Mouse (Mus musculus) megakaryocyte, embryonic 14.5 days (primary cell): ENCODE measurements around the gene Ntrk3. TPM values are rescaled to one million over a fixed set of nuclear protein-coding genes. Genes with fewer than 3 reads are reported as not detected.

Source experiments
- H3K27me3 ChIP-seq: replicated peaks from 2 replicates; pipeline ENCODE3; 2012; ENCODE audit warnings: inconsistent platforms
- H3K36me3 ChIP-seq: replicated peaks from 2 replicates; pipeline ENCODE3; 2012; ENCODE audit warnings: low read length, inconsistent platforms, mixed read lengths
- H3K4me1 ChIP-seq: 2 replicates; pipeline ENCODE4 v1.6.1; 2012; ENCODE audit warnings: inconsistent platforms
- H3K4me3 ChIP-seq: replicated peaks from 2 replicates; pipeline ENCODE3; 2012; ENCODE audit warnings: moderate library complexity, mild to moderate bottlenecking, inconsistent platforms
- H3K9me3 ChIP-seq: 2 replicates; pipeline ENCODE4 v1.6.1; 2012; ENCODE audit warnings: inconsistent platforms
- FLI1 ChIP-seq: IDR thresholded peaks from 2 replicates; pipeline ENCODE4 v1.6.1; 2012; ENCODE audit warnings: low read length, inconsistent platforms, mixed read lengths
- GATA1 ChIP-seq: IDR thresholded peaks from 3 replicates; pipeline ENCODE4 v1.6.1; 2012; ENCODE audit warnings: mixed read lengths, low read length, inconsistent platforms, borderline replicate concordance
- polyA plus RNA-seq: library from polyadenylated mRNA; stranded (reverse); fragments of >175 nt; gene quantifications from 2 replicates; pipeline ENCODE4 v1.2.3, GENCODE M21; 2012; ENCODE audit warnings: low replicate concordance; ENCODE audit not compliant: insufficient read depth

Gene Ntrk3
- polyA plus RNA-seq, 1 experiment, result not detected

DNA sequence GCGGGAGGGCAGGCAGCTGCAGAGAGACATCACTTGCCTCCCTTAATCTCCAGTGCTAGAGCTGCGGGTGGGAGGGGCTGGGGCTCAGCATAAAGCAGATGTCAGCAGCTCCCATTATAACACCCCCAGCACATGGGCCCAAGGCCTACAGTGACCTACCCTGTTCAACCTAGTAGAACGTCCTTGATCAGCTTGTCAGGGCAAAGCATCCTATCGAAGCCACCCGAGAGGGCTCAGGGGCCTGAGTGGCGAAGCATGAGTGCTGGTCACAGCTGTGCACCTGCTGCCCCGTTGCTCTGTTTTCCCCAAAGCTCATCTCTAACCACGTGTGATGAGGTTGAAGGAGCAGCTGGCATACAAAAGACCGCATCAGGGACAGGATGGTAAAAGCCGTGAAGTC, 191.3 kb downstream of the Ntrk3 start:
- peaks cover 11% of the 10 kb centered on the region for H3K9me3 ChIP-seq
- H3K36me3 ChIP-seq, result no peaks in the 10 kb centered on the region
- H3K4me3 ChIP-seq, result no peak overlapping the region
- no peaks in the 10 kb centered on the region for H3K4me1 ChIP-seq
- TF ChIP-seq FLI1 (no peak), GATA1 (no peak)
- H3K27me3 ChIP-seq, result no peaks in the 10 kb centered on the region

GRCm38 (mm10) chr7:78542468-78542867, 195.3 kb downstream of the Ntrk3 start:
- Histone ChIP-seq H3K9me3 (peaks cover 9% of the 10 kb centered on the region), H3K4me1 (no peaks in the 10 kb centered on the region), H3K4me3 (no peak overlapping the region), H3K36me3 (no peaks in the 10 kb centered on the region), H3K27me3 (no peaks in the 10 kb centered on the region)
- TF ChIP-seq FLI1 (no peak), GATA1 (no peak)

DNA sequence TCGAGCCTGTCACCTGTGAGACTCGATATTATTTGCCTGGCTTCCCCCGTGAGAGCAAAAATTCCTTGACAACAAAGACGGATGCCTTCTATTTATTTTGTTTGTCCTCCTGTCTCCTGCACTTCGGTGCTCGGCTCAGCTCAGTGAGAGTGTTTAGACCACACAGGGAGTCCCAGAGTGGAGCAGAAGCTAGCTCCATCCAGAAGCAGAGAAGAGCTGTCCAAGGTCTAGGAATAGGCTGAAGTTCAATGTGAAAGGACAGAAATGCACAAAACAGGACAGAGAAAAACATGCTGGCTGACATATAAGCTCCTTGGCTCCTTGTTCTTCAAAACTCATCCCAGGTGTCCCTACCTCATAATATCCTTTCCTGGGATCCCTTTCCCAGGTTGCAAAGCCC, 207.5 kb downstream of the Ntrk3 start:
- TF ChIP-seq FLI1, result no peak
- no peak for TF ChIP-seq GATA1
- H3K36me3 ChIP-seq, result no peaks in the 10 kb centered on the region
- H3K4me3 ChIP-seq, result no peak overlapping the region
- H3K4me1 ChIP-seq, result no peaks in the 10 kb centered on the region
- no peaks in the 10 kb centered on the region for H3K9me3 ChIP-seq
- no peaks in the 10 kb centered on the region for H3K27me3 ChIP-seq

- TF ChIP-seq GATA1 (no peak), FLI1 (no peak)
- no peaks in the 10 kb centered on the region for H3K27me3 ChIP-seq
Observed at GRCm38 (mm10) chr7:78528008-78528407, 209.8 kb downstream of the Ntrk3 start.

GRCm38 (mm10) chr7:78527564-78527963, 210.2 kb downstream of the Ntrk3 start:
- H3K9me3 ChIP-seq, result no peaks in the 10 kb centered on the region
- no peak for TF ChIP-seq GATA1
- TF ChIP-seq FLI1, result no peak
- H3K4me1 ChIP-seq, result no peaks in the 10 kb centered on the region
- no peak overlapping the region for H3K4me3 ChIP-seq
- H3K27me3 ChIP-seq, result no peaks in the 10 kb centered on the region
- no peaks in the 10 kb centered on the region for H3K36me3 ChIP-seq

More at GRCm38 (mm10) chr7:78528008-78528407, 209.8 kb downstream of the Ntrk3 start:
- Histone ChIP-seq H3K9me3 (no peaks in the 10 kb centered on the region), H3K4me1 (no peaks in the 10 kb centered on the region), H3K36me3 (no peaks in the 10 kb centered on the region), H3K4me3 (no peak overlapping the region)

- no peak for TF ChIP-seq FLI1
- TF ChIP-seq GATA1, result no peak
- Histone ChIP-seq H3K4me3 (no peak overlapping the region), H3K4me1 (no peaks in the 10 kb centered on the region), H3K36me3 (no peaks in the 10 kb centered on the region), H3K9me3 (peaks cover 10% of the 10 kb centered on the region), H3K27me3 (no peaks in the 10 kb centered on the region)
Observed at GRCm38 (mm10) chr7:78520243-78520927, 217.4 kb downstream of the Ntrk3 start.

- Histone ChIP-seq H3K9me3 (peaks cover 10% of the 10 kb centered on the region), H3K27me3 (no peaks in the 10 kb centered on the region), H3K36me3 (no peaks in the 10 kb centered on the region), H3K4me3 (no peak overlapping the region), H3K4me1 (no peaks in the 10 kb centered on the region)
- TF ChIP-seq FLI1 (no peak), GATA1 (no peak)
Observed at GRCm38 (mm10) chr7:78519689-78520088, 218.1 kb downstream of the Ntrk3 start.

DNA sequence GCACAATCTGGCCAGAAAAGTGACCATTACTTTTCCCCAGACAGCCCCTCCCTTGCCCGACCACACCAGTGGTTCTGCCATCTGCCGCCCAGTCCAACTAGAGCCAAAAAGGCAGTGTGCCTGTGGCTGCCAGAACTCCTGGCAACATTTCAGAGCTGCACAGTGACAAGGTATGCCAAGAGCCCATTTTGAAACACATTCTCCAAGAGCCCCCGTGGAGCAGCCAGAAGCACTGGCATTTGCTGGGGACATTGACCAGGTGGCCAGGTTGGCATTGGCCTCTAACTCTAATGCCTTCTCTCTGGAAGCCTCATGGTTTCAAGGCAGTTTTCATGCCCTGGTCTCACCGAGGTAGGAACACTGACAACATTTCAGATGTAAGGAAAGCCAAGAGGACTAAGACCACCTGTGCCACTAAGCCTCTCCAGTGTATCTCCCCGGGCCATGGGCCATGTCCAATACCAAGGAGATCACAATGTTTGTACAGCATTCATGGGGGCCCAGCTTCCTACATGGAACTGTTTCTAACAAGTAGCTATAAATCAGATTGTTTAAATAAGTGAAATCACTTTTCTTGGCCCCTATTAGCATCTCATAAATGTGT, 218.9 kb downstream of the Ntrk3 start:
- Histone ChIP-seq H3K4me3 (no peak overlapping the region), H3K9me3 (peaks cover 10% of the 10 kb centered on the region), H3K27me3 (no peaks in the 10 kb centered on the region), H3K4me1 (no peaks in the 10 kb centered on the region), H3K36me3 (no peaks in the 10 kb centered on the region)
- TF ChIP-seq FLI1, result no peak
- TF ChIP-seq GATA1, result no peak

- H3K36me3 ChIP-seq, result no peaks in the 10 kb centered on the region
- no peaks in the 10 kb centered on the region for H3K27me3 ChIP-seq
- H3K9me3 ChIP-seq, result peaks cover 10% of the 10 kb centered on the region
- no peak for TF ChIP-seq GATA1
- no peak for TF ChIP-seq FLI1
- no peaks in the 10 kb centered on the region for H3K4me1 ChIP-seq
- no peak overlapping the region for H3K4me3 ChIP-seq
Observed at GRCm38 (mm10) chr7:78515042-78515609, 222.7 kb downstream of the Ntrk3 start.

DNA sequence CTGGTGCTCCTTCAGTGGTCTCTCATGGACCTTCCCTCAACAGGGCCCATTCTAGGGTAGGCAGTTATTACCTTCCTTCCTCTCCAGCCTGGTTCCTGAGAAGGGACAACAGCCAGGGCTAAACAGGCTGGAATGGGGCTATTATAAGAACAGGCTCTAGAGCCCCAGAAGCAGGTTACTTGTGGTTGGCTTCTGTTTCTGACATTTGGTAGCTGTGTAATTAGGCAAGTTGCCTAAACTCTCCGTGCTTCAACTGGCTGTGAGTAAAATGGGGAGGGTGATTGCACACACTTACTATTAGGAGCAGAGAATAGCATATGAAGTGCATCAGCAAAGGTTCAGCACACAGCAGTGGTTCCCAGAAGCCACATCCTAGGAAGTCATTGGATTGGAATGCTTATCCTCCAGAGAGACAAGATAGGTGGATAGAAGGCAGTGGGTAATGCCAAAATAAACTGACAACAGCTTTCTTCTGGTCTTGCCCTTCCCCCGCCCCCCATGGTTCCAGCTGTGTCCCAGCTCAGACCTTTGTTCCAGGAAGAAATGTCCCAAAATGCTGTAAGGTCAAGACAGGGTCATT, 230.7 kb downstream of the Ntrk3 start:
- Histone ChIP-seq H3K4me3 (no peak overlapping the region), H3K36me3 (no peaks in the 10 kb centered on the region), H3K9me3 (no peaks in the 10 kb centered on the region), H3K4me1 (no peaks in the 10 kb centered on the region), H3K27me3 (no peaks in the 10 kb centered on the region)
- TF ChIP-seq FLI1, result no peak
- TF ChIP-seq GATA1, result no peak
